Mouse (Mus musculus) limb, embryonic 14.5 days (tissue): ENCODE data around the gene Slc22a14. TPM values are rescaled to one million over a fixed set of nuclear protein-coding genes. Genes with fewer than 3 reads are reported as not detected.

ENCODE experiments used
- ATAC-seq: fragments of 200-750 bp; cut with Nextera tagmentation; 2 replicates; pipeline ENCODE4 v1.8.0; 2017; ENCODE audit warnings: low read depth, moderate number of reproducible peaks, moderate TSS enrichment; ENCODE audit not compliant: low FRiP score
- DNase-seq: peaks from one replicate; pipeline ENCODE4 v3.0.0-alpha.2; 2015; ENCODE audit warnings: low spot score
- H3K27ac ChIP-seq: fragments of 300-500 bp; sonication (generic); replicated peaks from 2 replicates; pipeline ENCODE4 v1.5.1; 2014; ENCODE audit warnings: low read depth, mild to moderate bottlenecking, low read length, moderate library complexity, mixed read lengths
- H3K27me3 ChIP-seq: fragments of 300-500 bp; sonication (generic); 2 replicates; pipeline ENCODE4 v1.6.1; 2014; ENCODE audit warnings: low read length, mixed read lengths; ENCODE audit not compliant: control insufficient read depth, insufficient read depth
- H3K36me3 ChIP-seq: fragments of 300-500 bp; sonication (generic); 2 replicates; pipeline ENCODE4 v1.6.1; 2014; ENCODE audit warnings: mild to moderate bottlenecking, low read length, moderate library complexity, mixed read lengths; ENCODE audit not compliant: control insufficient read depth, insufficient read depth
- H3K4me1 ChIP-seq: fragments of 300-500 bp; sonication (generic); 2 replicates; pipeline ENCODE4 v1.6.1; 2014; ENCODE audit warnings: antibody characterized with exemption, low read length, mixed read lengths; ENCODE audit not compliant: control insufficient read depth, insufficient read depth
- H3K4me2 ChIP-seq: fragments of 300-500 bp; sonication (generic); replicated peaks from 2 replicates; pipeline ENCODE4 v1.6.1; 2014; ENCODE audit warnings: low read depth, mild to moderate bottlenecking, low read length, moderate library complexity; ENCODE audit not compliant: severe bottlenecking
- H3K4me3 ChIP-seq: fragments of 300-500 bp; sonication (generic); replicated peaks from 2 replicates; pipeline ENCODE4 v1.5.1; 2014; ENCODE audit warnings: low read length
- H3K9ac ChIP-seq: fragments of 300-500 bp; sonication (generic); 2 replicates; pipeline ENCODE4 v1.6.1; 2014; ENCODE audit warnings: mild to moderate bottlenecking, low read depth, low read length, moderate library complexity; ENCODE audit not compliant: severe bottlenecking
- H3K9me3 ChIP-seq: fragments of 300-500 bp; sonication (generic); 2 replicates; pipeline ENCODE4 v1.6.1; 2016; ENCODE audit warnings: low read length; ENCODE audit not compliant: control insufficient read depth
- POLR2A ChIP-seq: fragments of 200-500 bp; IDR thresholded peaks from 2 replicates; pipeline ENCODE4 v1.8.0; 2012; ENCODE audit warnings: inconsistent platforms, mild to moderate bottlenecking, moderate library complexity, borderline replicate concordance; ENCODE audit not compliant: insufficient read depth, insufficient read length; ENCODE audit errors: extremely low read depth
- whole genome bisulfite sequencing: fragments of 180-500 bp; shearing (Covaris S2); extraction: QIAGEN DNeasy Blood & Tissue Kit; methylation state at CpG from one replicate; pipeline ENCODE4 v1.1.7; 2014; 5-methylcytosine and 5-hydroxymethylcytosine counted together
- polyA plus RNA-seq, 2 experiments: library from polyadenylated mRNA; depleted of rRNA in 1 of 2; stranded (reverse) in 1 of 2; unstranded in 1 of 2; fragments of >200 nt; fragmentation: Nextera tagmentation in 1 of 2; extraction: Ambion mirVana in 1 of 2; gene quantifications; 2 replicates each; pipeline versions ENCODE4 v1.2.1 to v1.2.3; 2012 to 2014

Gene Slc22a14
- polyA plus RNA-seq, 2 experiments: 0.17 to 0.19 TPM

- H3K27ac ChIP-seq: no peak overlapping the region
- H3K27me3 ChIP-seq: no peaks in the 10 kb centered on the region
- no peaks in the 10 kb centered on the region for H3K4me1 ChIP-seq
- WGBS: 98% methylated on average over 9 of the region's 9 CpGs
- H3K4me3 ChIP-seq: no peak overlapping the region
- DNase-seq (no peak), ATAC-seq (no peak)
- no peak overlapping the region for H3K9ac ChIP-seq
- H3K36me3 ChIP-seq: no peaks in the 10 kb centered on the region
- TF ChIP-seq POLR2A: no peak
- no peaks in the 10 kb centered on the region for H3K9me3 ChIP-seq
- no peak overlapping the region for H3K4me2 ChIP-seq
These were observed 161.7 kb downstream of the Slc22a14 start for GRCm38 (mm10) chr9:119203617-119204016.

GRCm38 (mm10) chr9:119201653-119202052 is 163.7 kb downstream of the Slc22a14 start:
- ATAC-seq (no peak), DNase-seq (no peak)
- no peak for TF ChIP-seq POLR2A
- Histone ChIP-seq H3K4me1 (no peaks in the 10 kb centered on the region), H3K4me3 (no peak overlapping the region), H3K27me3 (no peaks in the 10 kb centered on the region), H3K9ac (no peak overlapping the region), H3K4me2 (no peak overlapping the region), H3K27ac (no peak overlapping the region), H3K9me3 (no peaks in the 10 kb centered on the region), H3K36me3 (no peaks in the 10 kb centered on the region)
- 87% methylated on average over 5 of the region's 5 CpGs for WGBS

GRCm38 (mm10) chr9:119199151-119199861 is 166.0 kb downstream of the Slc22a14 start:
- 82% methylated on average over 10 of the region's 10 CpGs for WGBS
- no peaks in the 10 kb centered on the region for H3K4me1 ChIP-seq
- DNase-seq: no peak
- H3K4me2 ChIP-seq: no peak overlapping the region
- H3K4me3 ChIP-seq: no peak overlapping the region
- no peak overlapping the region for H3K27ac ChIP-seq
- H3K9me3 ChIP-seq: no peaks in the 10 kb centered on the region
- no peak for ATAC-seq
- TF ChIP-seq POLR2A: no peak
- H3K36me3 ChIP-seq: no peaks in the 10 kb centered on the region
- H3K27me3 ChIP-seq: no peaks in the 10 kb centered on the region
- no peak overlapping the region for H3K9ac ChIP-seq

GRCm38 (mm10) chr9:119192202-119192990 is 173.0 kb downstream of the Slc22a14 start:
- Histone ChIP-seq H3K9ac (no peak overlapping the region), H3K4me2 (no peak overlapping the region), H3K36me3 (no peaks in the 10 kb centered on the region), H3K4me3 (no peak overlapping the region), H3K9me3 (no peaks in the 10 kb centered on the region), H3K4me1 (no peaks in the 10 kb centered on the region), H3K27ac (no peak overlapping the region), H3K27me3 (no peaks in the 10 kb centered on the region)
- WGBS: 35% methylated on average over 11 of the region's 11 CpGs
- no peak for DNase-seq
- no peak for ATAC-seq
- TF ChIP-seq POLR2A: no peak

GRCm38 (mm10) chr9:119181241-119181728 is 184.1 kb downstream of the Slc22a14 start:
- peaks cover 6% of the 10 kb centered on the region; the same call in 1 of the 2 replicates for H3K4me1 ChIP-seq
- H3K4me3 ChIP-seq: no peak overlapping the region
- H3K27me3 ChIP-seq: no peaks in the 10 kb centered on the region
- no peak overlapping the region for H3K27ac ChIP-seq
- no peak for TF ChIP-seq POLR2A
- no peaks in the 10 kb centered on the region for H3K9me3 ChIP-seq
- no peak overlapping the region for H3K4me2 ChIP-seq
- no peak overlapping the region for H3K9ac ChIP-seq
- no peak for ATAC-seq
- peak; percentile 44 for DNase-seq
- 24% methylated on average over 3 of the region's 3 CpGs for WGBS
- H3K36me3 ChIP-seq: no peaks in the 10 kb centered on the region
